Mouse (Mus musculus) granulocyte monocyte progenitor cell, adult 5-6 weeks (primary cell): Measurements from ENCODE around the gene Napsa. TPM values are rescaled to one million over a fixed set of nuclear protein-coding genes. Genes with fewer than 3 reads are reported as not detected.

ENCODE experiments used
- ATAC-seq: replicated peaks from 2 replicates; pipeline ENCODE4 v1.8.0; 2016; ENCODE audit warnings: mild to moderate bottlenecking, moderate TSS enrichment, inconsistent platforms; ENCODE audit not compliant: poor library complexity, severe bottlenecking
- total RNA-seq, 2 experiments: library from RNA; stranded (forward) in 1 of 2; stranded (reverse) in 1 of 2; fragments of 200-712, 200-1000 nt in 1 of 2; fragments of >200 nt in 1 of 2; fragmentation: Nextera tagmentation in 1 of 2; gene quantifications; 2 replicates each; pipeline ENCODE4 v1.2.3; 2014 to 2017

Napsa gene
- total RNA-seq, 2 experiments from 2014 or later, result 107 to 328 TPM

- ATAC-seq, result peak; percentile 100
Measured at GRCm38 (mm10) chr7:44623714-44624542, 51.7 kb downstream of the Napsa start.

- no peak for ATAC-seq
Measured at GRCm38 (mm10) chr7:44624543-44624826, 52.3 kb downstream of the Napsa start.

- no peak for ATAC-seq
Measured at GRCm38 (mm10) chr7:44624828-44625227, 52.6 kb downstream of the Napsa start.

GRCm38 (mm10) chr7:44625241-44626067 lies 53.3 kb downstream of the Napsa start:
- ATAC-seq, result no peak

GRCm38 (mm10) chr7:44626068-44626385 lies 53.8 kb downstream of the Napsa start:
- no peak for ATAC-seq

- ATAC-seq, result no peak
Measured at GRCm38 (mm10) chr7:44626966-44627365, 54.8 kb downstream of the Napsa start.

GRCm38 (mm10) chr7:44628402-44629034 lies 56.3 kb downstream of the Napsa start:
- no peak for ATAC-seq

- no peak for ATAC-seq
Measured at GRCm38 (mm10) chr7:44630437-44630836, 58.3 kb downstream of the Napsa start.

- no peak for ATAC-seq
Measured at GRCm38 (mm10) chr7:44632676-44633075, 60.5 kb downstream of the Napsa start.

- ATAC-seq, result peak; percentile 65
Measured at GRCm38 (mm10) chr7:44633407-44633806, 61.2 kb downstream of the Napsa start.

Other genes with a start within 250 kb of the Napsa start
- 1.1 TPM in 1 of 2 replicates, not detected in the other for gene Syt3, start 188.3 kb upstream of the Napsa start, total RNA-seq (2014; fragmentation: Nextera tagmentation)
- gene Syt3, start 188.3 kb upstream of the Napsa start, total RNA-seq (2017), result 0.15 TPM in 1 of 2 replicates, not detected in the other
- 4.1 TPM in 1 of 2 replicates, not detected in the other for gene 1700008O03Rik, start 186.6 kb upstream of the Napsa start, total RNA-seq (2014; fragmentation: Nextera tagmentation)
- gene 1700008O03Rik, start 186.6 kb upstream of the Napsa start, total RNA-seq (2017), result 1.8 and 2.4 TPM in 2 replicates
- gene Lrrc4b, start 143.4 kb upstream of the Napsa start, total RNA-seq (2014; fragmentation: Nextera tagmentation), result not detected in 2 replicates
- gene Lrrc4b, start 143.4 kb upstream of the Napsa start, total RNA-seq (2017), result not detected in 2 replicates
- gene Aspdh, start 107.0 kb upstream of the Napsa start, total RNA-seq (2014; fragmentation: Nextera tagmentation), result not detected in 2 replicates
- gene Aspdh, start 107.0 kb upstream of the Napsa start, total RNA-seq (2017), result not detected in 2 replicates
- gene Josd2, start 104.4 kb upstream of the Napsa start, total RNA-seq (2014; fragmentation: Nextera tagmentation), result 26.4 and 62.3 TPM in 2 replicates
- 15.9 and 31.2 TPM in 2 replicates for gene Josd2, start 104.4 kb upstream of the Napsa start, total RNA-seq (2017)
- gene Emc10, start 75.9 kb upstream of the Napsa start, total RNA-seq (2014; fragmentation: Nextera tagmentation), result 63.1 and 126 TPM in 2 replicates
- gene Emc10, start 75.9 kb upstream of the Napsa start, total RNA-seq (2017), result 33.7 and 42.0 TPM in 2 replicates
- 12.3 TPM in 1 of 2 replicates, not detected in the other for gene Fam71e1, start 75.8 kb upstream of the Napsa start, total RNA-seq (2014; fragmentation: Nextera tagmentation)
- gene Fam71e1, start 75.8 kb upstream of the Napsa start, total RNA-seq (2017), result 0.67 and 3.0 TPM in 2 replicates
- not detected in 2 replicates for gene Mybpc2, start 47.7 kb upstream of the Napsa start, total RNA-seq (2014; fragmentation: Nextera tagmentation)
- gene Mybpc2, start 47.7 kb upstream of the Napsa start, total RNA-seq (2017), result not detected in 2 replicates
- gene Spib, start 40.3 kb upstream of the Napsa start, total RNA-seq (2014; fragmentation: Nextera tagmentation), result 0.38 TPM in 1 of 2 replicates, not detected in the other
- not detected in 2 replicates for gene Spib, start 40.3 kb upstream of the Napsa start, total RNA-seq (2017)
- 102 and 131 TPM in 2 replicates for gene Pold1, start 23.5 kb upstream of the Napsa start, total RNA-seq (2014; fragmentation: Nextera tagmentation)
- 63.4 and 70.2 TPM in 2 replicates for gene Pold1, start 23.5 kb upstream of the Napsa start, total RNA-seq (2017)
- gene Nr1h2, start 18.4 kb upstream of the Napsa start, total RNA-seq (2014; fragmentation: Nextera tagmentation), result 56.8 and 63.3 TPM in 2 replicates
- 21.5 and 34.6 TPM in 2 replicates for gene Nr1h2, start 18.4 kb upstream of the Napsa start, total RNA-seq (2017)
- gene Kcnc3, start 18.3 kb downstream of the Napsa start, total RNA-seq (2014; fragmentation: Nextera tagmentation), result 0.36 and 0.92 TPM in 2 replicates
- gene Kcnc3, start 18.3 kb downstream of the Napsa start, total RNA-seq (2017), result 0.05 TPM in 1 of 2 replicates, not detected in the other
- gene Myh14, start 98.5 kb downstream of the Napsa start, total RNA-seq (2014; fragmentation: Nextera tagmentation), result not detected in 2 replicates
- not detected in 2 replicates for gene Myh14, start 98.5 kb downstream of the Napsa start, total RNA-seq (2017)
- gene Izumo2, start 136.4 kb downstream of the Napsa start, total RNA-seq (2014; fragmentation: Nextera tagmentation), result not detected in 2 replicates
- not detected in 2 replicates for gene Izumo2, start 136.4 kb downstream of the Napsa start, total RNA-seq (2017)
- 45.0 and 52.3 TPM in 2 replicates for gene Vrk3, start 176.0 kb downstream of the Napsa start, total RNA-seq (2014; fragmentation: Nextera tagmentation)
- 27.4 and 34.8 TPM in 2 replicates for gene Vrk3, start 176.0 kb downstream of the Napsa start, total RNA-seq (2017)
- gene Zfp473, start 178.7 kb downstream of the Napsa start, total RNA-seq (2014; fragmentation: Nextera tagmentation), result 1.6 and 6.2 TPM in 2 replicates
- gene Zfp473, start 178.7 kb downstream of the Napsa start, total RNA-seq (2017), result 2.0 and 2.2 TPM in 2 replicates
- 81.8 and 83.0 TPM in 2 replicates for gene Nup62, start 243.7 kb downstream of the Napsa start, total RNA-seq (2014; fragmentation: Nextera tagmentation)
- gene Nup62, start 243.7 kb downstream of the Napsa start, total RNA-seq (2017), result 120 and 167 TPM in 2 replicates
- 1.2 TPM in 1 of 2 replicates, not detected in the other for gene Il4i1, start 244.0 kb downstream of the Napsa start, total RNA-seq (2014; fragmentation: Nextera tagmentation)
- 0.15 and 0.22 TPM in 2 replicates for gene Il4i1, start 244.0 kb downstream of the Napsa start, total RNA-seq (2017)
- 5.6 and 8.5 TPM in 2 replicates for gene Atf5, start 244.3 kb downstream of the Napsa start, total RNA-seq (2014; fragmentation: Nextera tagmentation)
- 3.8 and 6.8 TPM in 2 replicates for gene Atf5, start 244.3 kb downstream of the Napsa start, total RNA-seq (2017)